Mouse (Mus musculus): ENCODE measurements around the gene Pias3.

DNA sequence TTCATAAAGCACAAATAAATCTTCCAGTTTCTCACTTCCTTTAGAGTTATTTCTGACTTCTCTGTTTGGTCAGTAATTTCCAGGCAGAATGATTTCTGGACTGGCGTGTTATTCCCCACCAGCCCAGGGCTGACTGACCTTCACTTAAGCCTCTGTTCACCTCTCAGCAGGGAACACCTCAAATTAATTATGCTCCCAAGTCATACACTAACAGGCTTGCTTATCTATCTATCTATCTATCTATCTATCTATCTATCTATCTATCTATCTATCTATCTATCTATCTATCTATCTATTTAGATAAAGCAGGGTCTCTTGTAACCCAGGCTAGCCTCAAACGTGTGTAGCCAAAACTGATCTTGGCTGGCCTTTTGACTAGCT, 12.5 kb downstream of the Pias3 start:
- TF ChIP-seq CTCF (IDR thresholded peaks at IDR 0.05; ENCODE audit: low read depth, low read length) (no peak), POLR2A (IDR thresholded peaks at IDR 0.05; ENCODE audit: extremely low read depth, insufficient read depth, low read length) (no peak)

Measured in liver, adult 2 months (tissue).